Mouse (Mus musculus): ENCODE data around the gene Ifih1. TPM values are rescaled to one million over a fixed set of nuclear protein-coding genes. Genes with fewer than 3 reads are reported as not detected.

Ifih1 gene
- total RNA-seq (2014; rRNA removed) (1.5 and 2.0 TPM in 2 replicates), polyA plus RNA-seq (2015; fragmentation: Nextera tagmentation; extraction: Ambion mirVana) (2.1 and 3.5 TPM in 2 replicates)

DNA sequence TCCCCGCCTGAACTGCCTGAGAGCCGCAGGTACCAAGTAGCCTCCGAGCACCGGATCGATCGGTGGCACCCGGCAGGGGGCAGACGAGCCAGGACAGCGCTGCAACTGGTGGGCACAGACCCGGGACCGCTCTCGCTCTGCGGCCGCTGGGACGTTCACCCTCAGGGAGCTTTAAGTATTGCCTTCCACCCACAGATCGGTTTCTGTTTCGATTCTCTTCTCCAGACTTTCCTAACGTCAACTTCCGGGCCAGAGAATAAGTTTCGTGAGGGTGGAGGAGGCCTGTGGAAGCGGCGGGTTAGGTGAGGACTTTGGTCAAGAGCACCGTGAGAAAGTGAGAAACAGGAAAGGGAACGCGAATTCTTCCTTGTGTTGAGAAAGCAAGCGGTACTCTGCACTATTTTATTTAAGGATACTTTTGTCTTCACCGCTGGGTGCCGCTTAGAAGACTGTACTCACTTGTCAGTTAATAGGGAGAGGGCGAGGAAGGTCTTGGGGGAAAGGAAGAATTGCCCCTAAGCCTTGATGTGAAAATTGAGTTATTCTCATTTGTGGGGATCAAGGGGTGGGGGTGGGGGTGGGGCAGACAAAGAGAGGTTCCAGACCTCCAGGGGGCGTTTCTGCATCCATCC, at the start of gene Ifih1:
Gene Ifih1, minus strand, starts transcription at position 242 of the 632 bp plus-strand sequence.
- H3K9ac ChIP-seq (replicated peaks; ENCODE audit: low read length) = peak within 1 kb of the TSS; percentile 40; the same call in 1 of the 2 replicates
- peak; percentile 56 for TF ChIP-seq CTCF (IDR thresholded peaks at IDR 0.05; ENCODE audit: low read depth)
- H3K9me3 ChIP-seq (ENCODE audit: low read length) = no peaks in the 10 kb centered on the region
- peaks cover 7% of the 10 kb centered on the region; the same call in 1 of the 2 replicates for H3K4me1 ChIP-seq (ENCODE audit: insufficient read depth, low read length)
- under 1% methylated on average over 30 of the region's 30 CpGs for WGBS
- H3K4me3 ChIP-seq (ENCODE audit: low read length) = peak within 1 kb of the TSS; percentile 50
- H3K27ac ChIP-seq = peak within 1 kb of the TSS; percentile 51; the same call in 1 of the 2 replicates
- peak; percentile 79 for ATAC-seq
- H3K36me3 ChIP-seq (ENCODE audit: insufficient read depth, low read length) = no peaks in the 10 kb centered on the region
- peak; percentile 64 for DNase-seq (ENCODE audit: low spot score)
- no peaks in the 10 kb centered on the region for H3K27me3 ChIP-seq (ENCODE audit: insufficient read depth, low read length)
- peak within 1 kb of the TSS; percentile 70 for H3K4me2 ChIP-seq (ENCODE audit: low read depth, low read length)

- 91% methylated on average over 6 of the region's 6 CpGs for WGBS
- Histone ChIP-seq H3K9ac (replicated peaks; ENCODE audit: low read length) (no peak overlapping the region), H3K4me2 (ENCODE audit: low read depth, low read length) (no peak overlapping the region), H3K9me3 (ENCODE audit: low read length) (no peaks in the 10 kb centered on the region), H3K27ac (no peak overlapping the region), H3K27me3 (ENCODE audit: insufficient read depth, low read length) (no peaks in the 10 kb centered on the region), H3K36me3 (ENCODE audit: insufficient read depth, low read length) (no peaks in the 10 kb centered on the region), H3K4me1 (ENCODE audit: insufficient read depth, low read length) (no peaks in the 10 kb centered on the region), H3K4me3 (ENCODE audit: low read length) (no peak overlapping the region)
- no peak for TF ChIP-seq CTCF (IDR thresholded peaks at IDR 0.05; ENCODE audit: low read depth)
- DNase-seq (ENCODE audit: low spot score) (no peak), ATAC-seq (no peak)
These were observed 39.9 kb upstream of the Ifih1 start for GRCm38 (mm10) chr2:62685934-62686333.

GRCm38 (mm10) chr2:62684989-62685595, 39.0 kb upstream of the Ifih1 start:
- ATAC-seq = no peak
- no peaks in the 10 kb centered on the region for H3K27me3 ChIP-seq (ENCODE audit: insufficient read depth, low read length)
- H3K4me2 ChIP-seq (ENCODE audit: low read depth, low read length) = no peak overlapping the region
- H3K36me3 ChIP-seq (ENCODE audit: insufficient read depth, low read length) = no peaks in the 10 kb centered on the region
- H3K9me3 ChIP-seq (ENCODE audit: low read length) = no peaks in the 10 kb centered on the region
- 67% methylated on average over 3 of the region's 3 CpGs for WGBS
- no peak for DNase-seq (ENCODE audit: low spot score)
- no peaks in the 10 kb centered on the region for H3K4me1 ChIP-seq (ENCODE audit: insufficient read depth, low read length)
- no peak overlapping the region for H3K4me3 ChIP-seq (ENCODE audit: low read length)
- no peak overlapping the region for H3K27ac ChIP-seq
- H3K9ac ChIP-seq (replicated peaks; ENCODE audit: low read length) = no peak overlapping the region
- TF ChIP-seq CTCF (IDR thresholded peaks at IDR 0.05; ENCODE audit: low read depth) = no peak

DNA sequence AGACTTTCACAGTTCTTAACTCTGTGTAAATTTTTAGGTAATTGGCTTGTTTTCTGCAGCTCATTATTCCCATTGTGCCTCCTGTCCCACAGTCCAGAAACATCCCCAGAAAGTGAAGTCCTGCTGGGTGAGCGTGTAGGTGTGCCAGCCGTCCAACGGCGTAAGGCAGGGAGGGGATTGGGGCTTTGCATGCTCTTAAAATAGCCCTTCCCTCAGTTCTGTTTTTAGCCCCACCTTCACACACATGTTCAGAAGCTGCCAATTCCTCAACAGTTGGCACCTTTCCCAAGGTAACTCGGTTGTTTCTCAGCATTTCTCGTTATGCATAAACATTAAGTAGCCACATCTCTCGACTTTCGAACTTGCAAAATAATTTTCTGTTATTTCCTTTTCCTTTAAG, 35.6 kb upstream of the Ifih1 start:
- H3K9me3 ChIP-seq (ENCODE audit: low read length) = no peaks in the 10 kb centered on the region
- H3K9ac ChIP-seq (replicated peaks; ENCODE audit: low read length) = no peak overlapping the region
- ATAC-seq (no peak), DNase-seq (ENCODE audit: low spot score) (peak; percentile 5)
- no peak for TF ChIP-seq CTCF (IDR thresholded peaks at IDR 0.05; ENCODE audit: low read depth)
- no peaks in the 10 kb centered on the region for H3K27me3 ChIP-seq (ENCODE audit: insufficient read depth, low read length)
- no peak overlapping the region for H3K4me2 ChIP-seq (ENCODE audit: low read depth, low read length)
- 62% methylated on average over 8 of the region's 8 CpGs for whole genome bisulfite sequencing
- H3K27ac ChIP-seq = no peak overlapping the region
- no peak overlapping the region for H3K4me3 ChIP-seq (ENCODE audit: low read length)
- H3K4me1 ChIP-seq (ENCODE audit: insufficient read depth, low read length) = no peaks in the 10 kb centered on the region
- H3K36me3 ChIP-seq (ENCODE audit: insufficient read depth, low read length) = no peaks in the 10 kb centered on the region

DNA sequence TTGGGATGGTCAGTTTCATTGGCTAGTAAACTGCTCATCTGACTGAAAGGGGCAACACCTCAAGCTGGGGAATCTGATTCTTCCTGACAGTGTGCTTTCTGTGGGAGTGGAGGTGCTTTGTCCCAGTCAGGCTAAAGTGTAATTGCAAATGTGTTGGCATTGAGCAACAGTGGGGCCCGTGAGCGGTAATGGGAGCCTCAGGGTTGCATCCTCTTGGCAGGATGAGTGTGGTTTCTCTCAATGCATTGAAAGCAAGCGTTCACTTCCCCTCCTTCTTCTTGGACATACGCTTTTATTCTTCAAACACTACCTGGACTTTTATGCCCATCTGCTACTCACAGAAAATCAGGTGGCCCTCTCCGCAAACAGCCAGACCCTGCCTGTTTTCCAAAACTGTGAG, 26.7 kb upstream of the Ifih1 start:
- no peaks in the 10 kb centered on the region for H3K36me3 ChIP-seq (ENCODE audit: insufficient read depth, low read length)
- no peak overlapping the region for H3K4me2 ChIP-seq (ENCODE audit: low read depth, low read length)
- H3K4me1 ChIP-seq (ENCODE audit: insufficient read depth, low read length) = no peaks in the 10 kb centered on the region
- no peak overlapping the region for H3K27ac ChIP-seq
- no peak overlapping the region for H3K4me3 ChIP-seq (ENCODE audit: low read length)
- DNase-seq (ENCODE audit: low spot score) = no peak
- TF ChIP-seq CTCF (IDR thresholded peaks at IDR 0.05; ENCODE audit: low read depth) = no peak
- 87% methylated on average over 5 of the region's 5 CpGs for WGBS
- no peaks in the 10 kb centered on the region for H3K9me3 ChIP-seq (ENCODE audit: low read length)
- no peak for ATAC-seq
- H3K27me3 ChIP-seq (ENCODE audit: insufficient read depth, low read length) = no peaks in the 10 kb centered on the region
- H3K9ac ChIP-seq (replicated peaks; ENCODE audit: low read length) = no peak overlapping the region

- no peak overlapping the region for H3K9ac ChIP-seq (replicated peaks; ENCODE audit: low read length)
- H3K27me3 ChIP-seq (ENCODE audit: insufficient read depth, low read length) = no peaks in the 10 kb centered on the region
- no peak overlapping the region for H3K4me3 ChIP-seq (ENCODE audit: low read length)
- ATAC-seq (no peak), DNase-seq (ENCODE audit: low spot score) (no peak)
- no peaks in the 10 kb centered on the region for H3K4me1 ChIP-seq (ENCODE audit: insufficient read depth, low read length)
- no peak for TF ChIP-seq CTCF (IDR thresholded peaks at IDR 0.05; ENCODE audit: low read depth)
- no peak overlapping the region for H3K27ac ChIP-seq
- no peak overlapping the region for H3K4me2 ChIP-seq (ENCODE audit: low read depth, low read length)
- H3K36me3 ChIP-seq (ENCODE audit: insufficient read depth, low read length) = no peaks in the 10 kb centered on the region
- WGBS = 80% methylated on average over 4 of the region's 4 CpGs
- H3K9me3 ChIP-seq (ENCODE audit: low read length) = no peaks in the 10 kb centered on the region
These were observed 24.7 kb upstream of the Ifih1 start for GRCm38 (mm10) chr2:62670767-62671166.

- Histone ChIP-seq H3K4me2 (ENCODE audit: low read depth, low read length) (no peak overlapping the region), H3K27ac (no peak overlapping the region), H3K9ac (replicated peaks; ENCODE audit: low read length) (no peak overlapping the region), H3K4me1 (ENCODE audit: insufficient read depth, low read length) (no peaks in the 10 kb centered on the region), H3K9me3 (ENCODE audit: low read length) (no peaks in the 10 kb centered on the region), H3K36me3 (ENCODE audit: insufficient read depth, low read length) (no peaks in the 10 kb centered on the region), H3K4me3 (ENCODE audit: low read length) (no peak overlapping the region), H3K27me3 (ENCODE audit: insufficient read depth, low read length) (no peaks in the 10 kb centered on the region)
- no peak for ATAC-seq
- TF ChIP-seq CTCF (IDR thresholded peaks at IDR 0.05; ENCODE audit: low read depth) = no peak
- no peak for DNase-seq (ENCODE audit: low spot score)
- 86% methylated on average over 5 of the region's 5 CpGs for WGBS
These were observed 24.2 kb upstream of the Ifih1 start for GRCm38 (mm10) chr2:62670301-62670700.
